ENCODE assay signal across 27 mouse cellular contexts in the genomic region with DNA sequence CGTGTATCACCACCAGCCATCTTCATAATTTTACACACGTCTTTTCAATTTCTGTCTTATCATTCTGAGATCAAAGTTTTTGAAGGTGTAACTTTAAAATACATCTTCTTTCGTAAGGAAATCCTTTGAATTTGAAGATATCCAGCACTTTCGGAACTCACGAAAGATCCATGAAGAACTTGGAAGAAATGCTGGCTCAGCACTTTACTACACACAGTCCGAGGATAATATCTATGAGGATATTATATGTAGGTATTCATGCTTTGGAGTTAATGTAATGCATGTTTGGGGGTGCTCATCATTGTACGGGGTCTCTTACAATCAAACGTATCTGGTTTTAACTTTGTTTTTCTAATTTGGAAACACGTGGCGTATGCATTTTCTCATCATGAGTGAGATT. TPM values are rescaled to one million over a fixed set of nuclear protein-coding genes. Genes with fewer than 3 reads are reported as not detected.
"Had no signal": no experiment of that assay in that cellular context is flagged by ENCODE, and none has a peak within 500 bp of the region (broad histone marks: within the 10 kb centered on the region; RNA-seq: fewer than 3 reads in every experiment).

No protein-coding gene starts in this region.

- H3K4me2 ChIP-seq: kidney, embryonic 15.5 days; lung, embryonic 15.5 days; midbrain, embryonic 13.5 days; stomach, embryonic 15.5 days had no signal

- H3K27me3 ChIP-seq: kidney, embryonic 15.5 days; lung, embryonic 15.5 days; megakaryocyte, embryonic 14.5 days; midbrain, embryonic 13.5 days; stomach, embryonic 15.5 days had no signal

- H3K4me3 ChIP-seq: kidney, embryonic 15.5 days; left cerebral cortex, adult 2 months; lung, embryonic 15.5 days; midbrain, embryonic 10.5 days; midbrain, embryonic 13.5 days; myocyte; stomach, embryonic 15.5 days had no signal

- H3K9me3 ChIP-seq: kidney, embryonic 15.5 days; lung, embryonic 15.5 days; megakaryocyte, embryonic 14.5 days; midbrain, embryonic 10.5 days; midbrain, embryonic 13.5 days; stomach, embryonic 15.5 days had no signal

- DNase-seq: kidney, adult 11 months; kidney, adult 8-10 months; kidney, postnatal 10 days; kidney, postnatal 36 days; layer of hippocampus, postnatal 36 days; lung, adult 18-20 months; lung, postnatal 10 days; lung, postnatal 36 days; right cerebral cortex, adult 18-20 months; right cerebral cortex, postnatal 14 days; right cerebral cortex, postnatal 4 days; thymus, postnatal 25 days had no signal

- H3K9ac ChIP-seq: kidney, embryonic 15.5 days; lung, embryonic 15.5 days; midbrain, embryonic 13.5 days; stomach, embryonic 15.5 days had no signal

- ATAC-seq: midbrain, embryonic 13.5 days; midbrain, embryonic 16.5 days had no signal

- H3K36me3 ChIP-seq: kidney, embryonic 15.5 days; midbrain, embryonic 10.5 days; midbrain, embryonic 13.5 days; stomach, embryonic 15.5 days had no signal

- H3K27ac ChIP-seq: kidney, embryonic 15.5 days; left cerebral cortex, adult 2 months; lung, embryonic 15.5 days; midbrain, embryonic 10.5 days; midbrain, embryonic 13.5 days; stomach, embryonic 15.5 days had no signal

RNA-seq across cellular contexts. Expression of gene Ampd1, which starts 59.3 kb away (rescaled TPM):
- total RNA-seq: layer of hippocampus, adult 8-10 months; layer of hippocampus, postnatal 10 days; layer of hippocampus, postnatal 36 days; left cerebral cortex, adult 2 months; left cerebral cortex, postnatal 10 days; left cerebral cortex, postnatal 36 days; monocyte, adult 5-6 weeks had no signal
- polyA plus RNA-seq: limb, embryonic 11.5 days; midbrain, embryonic 10.5 days; midbrain, embryonic 13.5 days; midbrain, embryonic 16.5 days; stomach, embryonic 15.5 days had no signal
